9 mouse cellular contexts compared by ENCODE assay signal in genomic region chr4:62629905-62630304, GRCm38 (mm10).
DNase-seq lines count a peak whose midpoint lies in the region; ATAC-seq lines count a peak whose summit lies in the region.
"Had no signal": no experiment of that assay in that cellular context is flagged by ENCODE, and none has a peak within 500 bp of the region (broad histone marks: within the 10 kb centered on the region; RNA-seq: fewer than 3 reads in every experiment).

No protein-coding gene starts in this region.

- H3K36me3 ChIP-seq in liver, embryonic 15.5 days (replicated peaks) = no peaks in the 10 kb centered on the region
- H3K36me3 ChIP-seq in liver, embryonic 12.5 days = no peaks in the 10 kb centered on the region
- no peaks in the 10 kb centered on the region for H3K36me3 ChIP-seq in stomach, embryonic 16.5 days (ENCODE audit: control insufficient read depth, insufficient read depth, low read length)
- H3K36me3 ChIP-seq in midbrain, embryonic 14.5 days (ENCODE audit: control insufficient read depth, insufficient read depth, low read length) = no peaks in the 10 kb centered on the region
- H3K36me3 ChIP-seq in forebrain, embryonic 12.5 days (replicated peaks) = peaks cover 33% of the 10 kb centered on the region

- no peak overlapping the region for H3K4me2 ChIP-seq in liver, embryonic 15.5 days
- H3K4me2 ChIP-seq in liver, embryonic 12.5 days = no peak overlapping the region
- H3K4me2 ChIP-seq in stomach, embryonic 16.5 days (ENCODE audit: low read depth, low read length) = no peak overlapping the region
- H3K4me2 ChIP-seq in midbrain, embryonic 14.5 days (ENCODE audit: low read length) = no peak overlapping the region
- no peak overlapping the region for H3K4me2 ChIP-seq in forebrain, embryonic 12.5 days

- ATAC-seq in liver, embryonic 15.5 days (ENCODE audit: insufficient read depth) = peak; percentile 13; the same call in 1 of the 2 replicates
- ATAC-seq in liver, embryonic 12.5 days = no peak
- ATAC-seq in stomach, embryonic 16.5 days (ENCODE audit: insufficient read depth, low FRiP score) = no peak
- ATAC-seq in midbrain, embryonic 14.5 days (ENCODE audit: low FRiP score, low TSS enrichment) = no peak
- no peak for ATAC-seq in forebrain, embryonic 12.5 days (ENCODE audit: low FRiP score)

- H3K27ac ChIP-seq in liver, embryonic 15.5 days (replicated peaks) = no peak overlapping the region
- H3K27ac ChIP-seq in liver, embryonic 12.5 days = no peak overlapping the region
- peak overlapping the region; percentile 47; the same call in 1 of the 2 replicates for H3K27ac ChIP-seq in stomach, embryonic 16.5 days (ENCODE audit: low read length)
- H3K27ac ChIP-seq in midbrain, embryonic 14.5 days (replicated peaks; ENCODE audit: low read depth, low read length) = no peak overlapping the region
- no peak overlapping the region for H3K27ac ChIP-seq in forebrain, embryonic 12.5 days

- H3K4me1 ChIP-seq in liver, embryonic 15.5 days (replicated peaks) = peaks cover 18% of the 10 kb centered on the region
- peaks cover 30% of the 10 kb centered on the region for H3K4me1 ChIP-seq in liver, embryonic 12.5 days
- H3K4me1 ChIP-seq in stomach, embryonic 16.5 days (ENCODE audit: control insufficient read depth, insufficient read depth, low read length) = peaks cover 60% of the 10 kb centered on the region
- H3K4me1 ChIP-seq in midbrain, embryonic 14.5 days (ENCODE audit: control insufficient read depth, insufficient read depth, low read length) = peaks cover 8% of the 10 kb centered on the region
- H3K4me1 ChIP-seq in forebrain, embryonic 12.5 days = peaks cover 13% of the 10 kb centered on the region

- H3K4me3 ChIP-seq in liver, embryonic 15.5 days (replicated peaks) = no peak overlapping the region
- no peak overlapping the region for H3K4me3 ChIP-seq in liver, embryonic 12.5 days
- no peak overlapping the region for H3K4me3 ChIP-seq in stomach, embryonic 16.5 days (replicated peaks; ENCODE audit: low read length)
- H3K4me3 ChIP-seq in midbrain, embryonic 14.5 days (replicated peaks; ENCODE audit: low read depth, low read length) = no peak overlapping the region
- no peak overlapping the region for H3K4me3 ChIP-seq in forebrain, embryonic 12.5 days (replicated peaks)

- DNase-seq in c-Kit-positive CD71-negative TER-119-negative erythroid progenitor cells, embryonic 14.5 days (ENCODE audit: low read depth) = peak; percentile 39
- DNase-seq in lung, postnatal 36 days = peak; percentile 65
- no peak for DNase-seq in layer of hippocampus, postnatal 14 days (ENCODE audit: low spot score in 2 of 2)
- DNase-seq in midbrain, embryonic 14.5 days = no peak
- DNase-seq: cerebellum, postnatal 10 days had no signal

- no peaks in the 10 kb centered on the region for H3K9me3 ChIP-seq in liver, embryonic 15.5 days (replicated peaks)
- H3K9me3 ChIP-seq in liver, embryonic 12.5 days (replicated peaks) = no peaks in the 10 kb centered on the region
- H3K9me3 ChIP-seq in stomach, embryonic 16.5 days (replicated peaks; ENCODE audit: control insufficient read depth, low read length) = no peaks in the 10 kb centered on the region
- H3K9me3 ChIP-seq in midbrain, embryonic 14.5 days (ENCODE audit: control insufficient read depth, low read length) = no peaks in the 10 kb centered on the region
- H3K9me3 ChIP-seq in forebrain, embryonic 12.5 days = no peaks in the 10 kb centered on the region

- H3K27me3 ChIP-seq in liver, embryonic 15.5 days = no peaks in the 10 kb centered on the region
- no peaks in the 10 kb centered on the region for H3K27me3 ChIP-seq in liver, embryonic 12.5 days (replicated peaks)
- no peaks in the 10 kb centered on the region for H3K27me3 ChIP-seq in stomach, embryonic 16.5 days (ENCODE audit: control insufficient read depth, insufficient read depth, low read length)
- no peaks in the 10 kb centered on the region for H3K27me3 ChIP-seq in midbrain, embryonic 14.5 days (ENCODE audit: control insufficient read depth, insufficient read depth, low read length)
- H3K27me3 ChIP-seq in forebrain, embryonic 12.5 days = no peaks in the 10 kb centered on the region

- WGBS in liver, embryonic 15.5 days (ENCODE audit: insufficient replicate concordance) = 25% methylated on average over 4 of the region's 4 CpGs
- 10% methylated on average over 4 of the region's 4 CpGs for WGBS in liver, embryonic 12.5 days (ENCODE audit: insufficient replicate concordance)
- 50% methylated on average over 4 of the region's 4 CpGs for WGBS in stomach, embryonic 16.5 days
- 61% methylated on average over 4 of the region's 4 CpGs for WGBS in midbrain, embryonic 14.5 days
- 77% methylated on average over 4 of the region's 4 CpGs for WGBS in forebrain, embryonic 12.5 days

- H3K9ac ChIP-seq in liver, embryonic 15.5 days = no peak overlapping the region
- H3K9ac ChIP-seq in liver, embryonic 12.5 days = no peak overlapping the region
- H3K9ac ChIP-seq in stomach, embryonic 16.5 days (ENCODE audit: low read length) = no peak overlapping the region
- no peak overlapping the region for H3K9ac ChIP-seq in midbrain, embryonic 14.5 days (replicated peaks; ENCODE audit: low read length)
- H3K9ac ChIP-seq in forebrain, embryonic 12.5 days = no peak overlapping the region

Comparison
In these comparisons a context has a peak if more than half of its experiments do, and no peak if none do; other contexts are left out.
1. DNase-seq: peak in c-Kit-positive CD71-negative TER-119-negative erythroid progenitor cells, embryonic 14.5 days (single experiment) and lung, postnatal 36 days (single experiment); none in layer of hippocampus, postnatal 14 days (0 of 2) and midbrain, embryonic 14.5 days (single experiment).